Mouse (Mus musculus) heart, embryonic 13.5 days (tissue): ENCODE results near the gene Thpo. TPM values are rescaled to one million over a fixed set of nuclear protein-coding genes. Genes with fewer than 3 reads are reported as not detected.

Source experiments
- ATAC-seq: fragments of 200-750 bp; cut with Nextera tagmentation; 2 replicates; pipeline ENCODE4 v1.8.0; 2017; ENCODE audit warnings: moderate TSS enrichment; ENCODE audit not compliant: insufficient number of reproducible peaks, low FRiP score, low TSS enrichment; ENCODE audit errors: extremely low read depth
- H3K27ac ChIP-seq: fragments of 300-500 bp; sonication (generic); replicated peaks from 2 replicates; pipeline ENCODE4 v1.5.1; 2015; ENCODE audit warnings: moderate library complexity, mild to moderate bottlenecking, inconsistent platforms
- H3K27me3 ChIP-seq: fragments of 300-500 bp; sonication (generic); replicated peaks from 2 replicates; pipeline ENCODE4 v1.6.1; 2015; ENCODE audit warnings: mild to moderate bottlenecking, inconsistent platforms
- H3K36me3 ChIP-seq: fragments of 300-500 bp; sonication (generic); 2 replicates; pipeline ENCODE4 v1.6.1; 2015; ENCODE audit warnings: mild to moderate bottlenecking, inconsistent platforms
- H3K4me1 ChIP-seq: fragments of 300-500 bp; sonication (generic); 2 replicates; pipeline ENCODE4 v1.6.1; 2015; ENCODE audit warnings: inconsistent platforms
- H3K4me2 ChIP-seq: fragments of 300-500 bp; sonication (generic); 2 replicates; pipeline ENCODE4 v1.6.1; 2015; ENCODE audit warnings: inconsistent platforms, mild to moderate bottlenecking, moderate library complexity
- H3K4me3 ChIP-seq: fragments of 300-500 bp; sonication (generic); 2 replicates; pipeline ENCODE4 v1.5.1; 2015; ENCODE audit warnings: moderate library complexity, mild to moderate bottlenecking, inconsistent platforms
- H3K9ac ChIP-seq: fragments of 300-500 bp; sonication (generic); 2 replicates; pipeline ENCODE4 v1.6.1; 2015; ENCODE audit warnings: inconsistent platforms, mild to moderate bottlenecking, moderate library complexity
- H3K9me3 ChIP-seq: fragments of 300-500 bp; sonication (generic); 2 replicates; pipeline ENCODE4 v1.6.1; 2016; ENCODE audit warnings: inconsistent platforms
- WGBS: fragments of 180-500 bp; shearing (Covaris S2); methylation state at CpG from one replicate; pipeline ENCODE4 v1.1.7; 2015; ENCODE audit warnings: mixed read lengths; 5-methylcytosine and 5-hydroxymethylcytosine counted together
- polyA plus RNA-seq: library from polyadenylated mRNA; unstranded; fragments of >200 nt; fragmentation: Nextera tagmentation; extraction: Ambion mirVana; gene quantifications from 2 replicates; pipeline ENCODE4 v1.2.1, GENCODE M21; 2015

Gene Thpo
- polyA plus RNA-seq, 1 experiment from 2014 or later = 0.25 TPM

DNA sequence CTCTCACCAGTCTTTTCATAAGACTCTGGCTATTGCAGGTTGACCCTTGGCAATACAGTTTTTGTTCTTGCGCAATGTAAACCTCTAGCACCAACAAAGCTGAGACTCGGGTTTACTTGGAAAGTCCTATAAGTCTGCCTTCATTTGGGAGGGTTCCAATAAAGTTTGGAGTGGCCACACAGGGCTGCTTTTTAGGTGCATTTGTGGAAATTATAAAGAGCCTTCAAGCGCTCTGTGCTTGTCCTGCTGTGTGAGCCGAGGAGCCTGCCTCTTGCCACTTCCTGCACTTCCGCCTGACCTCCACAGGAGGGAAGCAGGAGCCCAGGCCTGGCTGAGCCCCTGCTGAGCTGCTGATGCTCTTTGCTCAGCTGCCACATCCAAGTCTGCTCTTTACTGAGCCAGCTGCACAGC, 10.0 kb downstream of the Thpo start:
- H3K4me3 ChIP-seq = no peak overlapping the region
- 29% methylated on average over 5 of the region's 5 CpGs for WGBS
- H3K36me3 ChIP-seq = peaks cover 32% of the 10 kb centered on the region
- peaks cover 24% of the 10 kb centered on the region for H3K27me3 ChIP-seq
- no peaks in the 10 kb centered on the region for H3K9me3 ChIP-seq
- ATAC-seq = no peak
- H3K4me2 ChIP-seq = no peak overlapping the region
- no peak overlapping the region for H3K27ac ChIP-seq
- H3K9ac ChIP-seq = no peak overlapping the region
- H3K4me1 ChIP-seq = no peaks in the 10 kb centered on the region

DNA sequence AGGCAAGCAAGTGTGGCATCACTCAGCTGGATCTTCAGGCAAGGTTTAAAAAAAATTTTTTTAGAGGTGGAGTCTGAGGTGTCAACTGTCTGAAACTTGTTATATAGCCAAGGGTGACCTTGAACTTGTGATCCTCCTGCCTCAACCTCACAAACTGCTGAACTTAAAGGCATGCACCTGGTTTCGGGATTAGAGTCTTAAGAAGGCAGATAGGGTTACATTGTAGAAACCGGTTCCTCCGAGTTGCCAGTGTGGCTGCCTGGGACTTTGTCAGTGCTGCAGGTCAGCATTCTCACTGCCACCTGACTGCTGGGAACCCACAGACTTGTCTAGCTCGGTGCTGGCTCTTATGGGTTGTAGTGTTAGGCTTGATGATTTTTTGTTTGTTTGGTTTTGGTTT, 11.1 kb downstream of the Thpo start:
- Histone ChIP-seq H3K9me3 (no peaks in the 10 kb centered on the region), H3K4me1 (peaks cover 7% of the 10 kb centered on the region), H3K9ac (no peak overlapping the region), H3K27ac (no peak overlapping the region), H3K36me3 (peaks cover 32% of the 10 kb centered on the region), H3K27me3 (peaks cover 15% of the 10 kb centered on the region), H3K4me2 (no peak overlapping the region), H3K4me3 (no peak overlapping the region)
- WGBS = 46% methylated on average over 4 of the region's 4 CpGs
- ATAC-seq = no peak

DNA sequence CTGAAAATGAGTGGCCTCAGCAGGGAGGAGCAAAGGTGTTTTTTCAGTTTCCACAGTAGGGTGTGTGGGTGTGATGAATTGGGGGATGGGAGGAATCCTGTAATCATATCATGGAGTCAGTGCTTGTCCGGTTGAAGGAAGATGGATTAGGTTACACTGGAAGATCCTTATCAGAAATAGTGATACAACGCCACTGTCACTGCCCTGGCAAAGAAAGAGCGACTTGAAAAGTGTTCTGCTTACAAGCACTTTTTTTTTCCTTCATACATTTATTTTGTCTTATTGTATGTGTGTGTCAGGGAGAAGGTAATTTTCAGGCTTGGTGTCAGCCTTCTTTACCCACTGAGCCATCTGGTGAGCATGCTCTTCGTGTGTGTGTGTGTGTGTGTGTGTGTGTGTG, 11.6 kb downstream of the Thpo start:
- H3K9me3 ChIP-seq = no peaks in the 10 kb centered on the region
- no peak overlapping the region for H3K9ac ChIP-seq
- H3K4me1 ChIP-seq = peaks cover 7% of the 10 kb centered on the region
- peaks cover 32% of the 10 kb centered on the region for H3K36me3 ChIP-seq
- H3K27ac ChIP-seq = no peak overlapping the region
- WGBS = 52% methylated on average over 4 of the region's 4 CpGs
- ATAC-seq = no peak
- no peak overlapping the region for H3K4me3 ChIP-seq
- peaks cover 12% of the 10 kb centered on the region; the same call in 1 of the 2 replicates for H3K27me3 ChIP-seq
- H3K4me2 ChIP-seq = no peak overlapping the region

DNA sequence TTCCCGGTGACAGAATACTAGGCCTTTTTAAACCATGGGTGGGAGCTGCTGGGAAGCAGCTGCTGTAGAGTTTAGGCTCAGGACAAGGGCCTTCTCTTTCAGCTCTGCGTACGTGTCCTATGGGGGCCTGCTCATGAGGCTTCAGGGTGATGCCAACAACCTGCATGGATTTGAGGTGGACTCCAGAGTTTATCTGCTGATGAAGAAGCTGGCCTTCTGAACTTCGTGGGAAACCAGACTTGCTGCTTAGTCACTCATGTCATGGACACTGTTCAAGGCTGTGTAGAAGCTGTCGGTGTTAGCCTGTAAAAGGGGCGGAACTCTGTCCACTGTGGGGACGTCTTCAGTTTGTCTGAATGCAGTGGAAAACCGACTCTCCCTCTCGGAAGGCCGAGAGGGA, 12.5 kb downstream of the Thpo start:
- H3K9ac ChIP-seq = no peak overlapping the region
- no peak overlapping the region for H3K27ac ChIP-seq
- peaks cover 32% of the 10 kb centered on the region for H3K36me3 ChIP-seq
- H3K9me3 ChIP-seq = no peaks in the 10 kb centered on the region
- H3K4me3 ChIP-seq = no peak overlapping the region
- no peak for ATAC-seq
- WGBS = 78% methylated on average over 10 of the region's 10 CpGs
- H3K4me2 ChIP-seq = no peak overlapping the region
- peaks cover 12% of the 10 kb centered on the region for H3K4me1 ChIP-seq
- H3K27me3 ChIP-seq = peaks cover 5% of the 10 kb centered on the region; the same call in 1 of the 2 replicates

DNA sequence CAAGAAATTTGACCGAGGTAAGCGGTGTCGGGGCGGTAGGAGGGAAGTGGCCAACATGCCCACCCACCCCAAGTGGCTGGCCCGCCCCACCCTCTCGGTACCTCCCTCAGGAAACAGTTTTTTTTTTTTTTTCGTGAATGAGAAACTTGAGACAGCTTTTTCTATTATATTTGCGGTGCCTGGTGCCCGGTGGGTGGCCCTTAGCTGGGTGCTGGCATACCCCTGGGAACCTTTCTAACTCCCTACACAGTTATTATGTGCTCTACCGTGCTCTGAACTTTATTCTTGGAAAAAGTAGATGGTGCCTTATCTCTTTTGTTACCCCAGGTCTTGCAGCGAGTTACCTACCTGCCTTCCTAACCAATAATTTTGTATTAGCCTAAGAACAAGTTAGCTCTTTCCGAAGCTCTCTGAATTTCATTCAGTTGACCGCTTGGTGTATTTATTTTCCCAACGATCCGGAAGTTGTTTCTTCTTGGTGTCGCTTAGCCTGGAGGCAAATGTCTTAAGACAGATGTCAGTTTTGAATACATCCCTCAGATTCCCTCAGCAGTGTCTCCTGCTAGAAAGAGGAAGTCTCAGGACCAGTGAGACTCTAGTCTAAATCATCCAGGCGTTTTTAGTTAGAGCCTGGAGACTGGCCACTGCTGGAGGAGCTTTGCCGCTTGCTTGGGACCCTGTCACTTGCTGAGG, 16.2 kb downstream of the Thpo start:
- ATAC-seq = peak; percentile 2
- Histone ChIP-seq H3K36me3 (peaks cover 32% of the 10 kb centered on the region), H3K27ac (peak overlapping the region; percentile 97), H3K4me2 (peak overlapping the region; percentile 97), H3K27me3 (no peaks in the 10 kb centered on the region), H3K9ac (peak overlapping the region; percentile 87), H3K4me3 (peak overlapping the region; percentile 67), H3K4me1 (peaks cover 38% of the 10 kb centered on the region), H3K9me3 (no peaks in the 10 kb centered on the region)
- WGBS = 2% methylated on average over 18 of the region's 18 CpGs

DNA sequence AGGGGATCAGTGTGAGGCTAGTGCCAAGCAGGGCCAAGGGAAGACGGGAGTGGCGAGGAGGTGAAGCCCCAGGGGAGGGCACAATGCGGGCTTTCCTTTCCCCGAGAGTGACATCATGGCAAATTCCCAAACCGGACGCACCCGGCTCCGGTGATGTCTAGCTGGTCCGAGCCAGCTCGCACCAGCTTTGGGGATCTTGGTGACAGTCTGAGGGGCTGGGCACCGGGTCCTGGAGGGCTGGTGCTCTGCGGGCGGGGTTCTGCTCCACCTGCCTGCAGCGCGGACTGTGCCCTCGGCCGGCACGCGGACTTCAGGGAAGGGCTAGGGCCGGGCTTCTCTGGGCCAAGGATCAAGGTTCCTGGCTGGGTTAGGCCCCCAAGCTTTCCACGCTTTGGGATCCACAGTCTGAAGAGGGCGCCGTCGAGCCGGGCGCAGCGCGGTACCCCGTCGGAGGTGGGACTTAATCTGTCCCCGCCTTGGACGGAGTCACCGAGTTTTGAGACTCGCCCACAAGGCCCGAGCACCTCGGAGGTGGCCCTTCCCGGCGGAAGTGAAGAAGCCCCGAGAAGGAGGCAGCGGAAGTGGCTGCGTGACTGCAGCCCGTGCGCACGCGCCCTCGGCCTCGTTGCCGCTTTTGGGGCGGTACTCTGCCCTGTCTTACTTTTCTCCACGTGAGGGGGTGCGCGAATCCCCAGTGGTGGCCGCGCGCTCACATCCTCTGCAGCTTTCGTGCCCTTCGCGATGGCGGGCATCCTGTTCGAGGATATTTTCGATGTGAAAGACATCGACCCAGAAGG, 16.9 kb downstream of the Thpo start, which contains the start of the genes Polr2h and Clcn2:
Polr2h (plus strand) TSS at position 485 of the 797 bp plus-strand sequence.
Clcn2 (minus strand) TSS at position 566 of the 797 bp plus-strand sequence.
- WGBS = under 1% methylated on average over 62 of the region's 62 CpGs
- H3K27me3 ChIP-seq = no peaks in the 10 kb centered on the region
- ATAC-seq = peak; percentile 79
- H3K9me3 ChIP-seq = no peaks in the 10 kb centered on the region
- peak within 1 kb of the TSS; percentile 87 for H3K9ac ChIP-seq
- H3K27ac ChIP-seq = peak within 1 kb of the TSS; percentile 97
- peak within 1 kb of the TSS; percentile 97 for H3K4me2 ChIP-seq
- H3K36me3 ChIP-seq = peaks cover 34% of the 10 kb centered on the region
- H3K4me1 ChIP-seq = peaks cover 38% of the 10 kb centered on the region
- peak within 1 kb of the TSS; percentile 67 for H3K4me3 ChIP-seq

DNA sequence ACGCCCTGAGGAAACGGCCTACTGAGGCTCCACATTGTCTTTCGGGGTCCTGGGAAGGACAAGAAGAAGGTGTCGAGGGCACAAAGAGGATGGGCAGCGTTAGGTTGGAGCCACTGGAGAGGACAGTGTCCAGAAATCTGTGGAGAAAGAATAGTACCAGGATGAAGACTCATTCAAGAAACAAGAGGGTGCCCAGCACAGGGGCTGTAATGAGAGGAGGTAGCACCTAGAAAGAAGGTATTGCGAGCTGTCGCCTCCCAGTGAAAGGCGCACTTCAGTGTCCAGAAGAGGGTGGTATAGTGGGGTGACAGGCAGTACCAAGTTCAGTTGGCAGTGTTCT, 17.5 kb downstream of the Thpo start:
- WGBS = 2% methylated on average over 8 of the region's 8 CpGs
- no peaks in the 10 kb centered on the region for H3K9me3 ChIP-seq
- H3K4me1 ChIP-seq = peaks cover 38% of the 10 kb centered on the region
- peaks cover 32% of the 10 kb centered on the region for H3K36me3 ChIP-seq
- peak overlapping the region; percentile 97 for H3K27ac ChIP-seq
- peak overlapping the region; percentile 97 for H3K4me2 ChIP-seq
- peak overlapping the region; percentile 67 for H3K4me3 ChIP-seq
- peak overlapping the region; percentile 87 for H3K9ac ChIP-seq
- ATAC-seq = no peak
- H3K27me3 ChIP-seq = no peaks in the 10 kb centered on the region

DNA sequence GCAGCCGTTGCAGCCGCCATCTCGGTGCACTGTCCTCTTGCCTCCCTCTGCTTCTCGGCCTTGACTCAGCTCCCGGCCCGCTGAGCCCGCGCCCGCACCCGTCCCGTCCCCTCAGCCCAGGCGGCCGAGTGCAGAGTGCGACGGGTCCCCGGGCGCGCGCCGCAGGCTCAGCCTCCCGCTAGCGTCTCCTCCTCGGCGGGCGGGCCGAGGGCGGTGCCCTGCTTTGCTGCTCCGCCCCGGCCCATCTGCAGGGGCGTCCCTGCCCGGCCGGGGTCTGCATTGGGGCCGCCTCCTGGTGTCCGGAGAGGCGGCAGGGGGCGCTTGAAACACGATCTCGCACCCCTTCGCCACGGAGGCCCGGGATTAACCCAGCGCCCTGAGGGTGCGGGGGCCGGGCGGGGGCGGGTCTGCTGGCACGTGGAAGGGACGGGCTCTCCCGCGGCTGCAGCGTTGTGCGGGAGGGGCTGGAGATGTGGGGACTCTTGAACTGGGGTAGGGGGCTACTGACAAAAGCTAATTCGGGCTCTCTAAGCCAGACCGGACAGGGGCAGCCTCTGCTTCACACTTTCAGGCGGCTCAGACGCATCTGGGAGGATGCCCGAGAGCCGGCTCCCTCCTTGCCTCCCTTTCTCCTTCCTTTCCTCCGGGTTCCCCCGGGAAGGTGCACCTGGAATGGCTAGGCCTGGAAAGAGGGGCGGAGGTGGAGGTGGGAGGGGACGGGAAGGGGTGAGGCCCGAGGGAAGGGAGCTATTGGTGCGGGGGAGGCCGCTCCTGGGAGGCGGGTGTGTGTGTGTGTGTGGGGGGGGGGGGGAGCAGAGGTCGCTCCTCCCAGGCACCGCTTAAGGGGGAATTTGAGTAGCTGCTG, 18.1 kb downstream of the Thpo start:
- Histone ChIP-seq H3K36me3 (peaks cover 31% of the 10 kb centered on the region), H3K9me3 (no peaks in the 10 kb centered on the region), H3K27ac (peak overlapping the region; percentile 97), H3K4me3 (peak overlapping the region; percentile 67), H3K27me3 (no peaks in the 10 kb centered on the region), H3K9ac (peak overlapping the region; percentile 87), H3K4me2 (peak overlapping the region; percentile 97), H3K4me1 (peaks cover 38% of the 10 kb centered on the region)
- WGBS = under 1% methylated on average over 62 of the region's 68 CpGs
- peak; percentile 75 for ATAC-seq

DNA sequence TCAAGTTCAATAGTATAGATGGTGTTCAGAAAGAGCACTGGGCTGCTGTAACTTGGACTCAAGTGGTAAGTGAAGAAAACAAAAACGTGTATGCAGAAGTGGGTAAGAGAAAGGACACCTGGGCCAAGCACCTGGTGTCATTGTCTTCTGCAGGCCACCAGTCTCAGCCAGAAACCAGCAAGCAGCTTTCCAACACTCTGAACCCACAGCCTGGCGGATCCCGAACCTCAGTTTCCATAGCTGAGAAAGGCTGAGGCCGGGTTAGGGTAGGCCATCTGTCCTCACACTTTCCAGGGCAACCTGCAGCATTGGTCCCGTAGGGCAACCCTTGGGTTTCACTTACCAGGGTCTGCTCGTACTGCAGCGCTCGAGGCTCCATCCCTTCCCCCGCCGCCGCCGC, 18.7 kb downstream of the Thpo start:
- 1% methylated on average over 12 of the region's 12 CpGs for WGBS
- H3K4me2 ChIP-seq = peak overlapping the region; percentile 97
- ATAC-seq = no peak

DNA sequence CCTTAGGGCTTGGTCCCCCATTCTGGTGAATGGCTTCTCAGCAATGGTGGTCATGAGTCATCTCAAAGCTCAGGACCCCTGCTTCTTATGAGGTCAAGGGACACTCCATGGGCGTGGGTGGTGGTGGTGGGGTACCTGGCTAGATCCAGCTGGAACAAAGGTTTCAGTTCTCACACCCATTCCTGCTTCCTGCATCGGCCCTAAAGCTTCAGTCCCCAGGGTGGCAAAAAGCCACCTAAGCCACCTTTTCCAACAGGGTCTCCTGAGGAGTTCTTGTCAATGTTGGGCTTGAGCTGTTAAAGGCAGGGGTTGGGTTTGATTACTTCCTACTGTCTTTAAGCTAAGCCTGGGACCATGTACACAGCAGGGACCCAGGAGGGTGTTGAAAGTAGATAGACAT, 19.1 kb downstream of the Thpo start:
- peak overlapping the region; percentile 87 for H3K9ac ChIP-seq
- no peak for ATAC-seq
- peak overlapping the region; percentile 97 for H3K4me2 ChIP-seq
- H3K9me3 ChIP-seq = no peaks in the 10 kb centered on the region
- WGBS = 69% methylated on average over 2 of the region's 2 CpGs
- H3K4me3 ChIP-seq = peak overlapping the region; percentile 67
- H3K4me1 ChIP-seq = peaks cover 38% of the 10 kb centered on the region
- H3K27me3 ChIP-seq = no peaks in the 10 kb centered on the region
- H3K36me3 ChIP-seq = peaks cover 31% of the 10 kb centered on the region
- H3K27ac ChIP-seq = no peak overlapping the region; the same call in 1 of the 2 replicates

More for the DNA sequence above, 18.7 kb downstream of the Thpo start:
- Histone ChIP-seq H3K9ac (peak overlapping the region; percentile 87), H3K27me3 (no peaks in the 10 kb centered on the region), H3K27ac (peak overlapping the region; percentile 97), H3K36me3 (peaks cover 31% of the 10 kb centered on the region), H3K9me3 (no peaks in the 10 kb centered on the region), H3K4me3 (peak overlapping the region; percentile 67), H3K4me1 (peaks cover 38% of the 10 kb centered on the region)
